In genomic region chr11:100711783-100712615, GRCm38 (mm10) we compare ENCODE assay signal across 8 mouse cellular contexts. TPM values are rescaled to one million over a fixed set of nuclear protein-coding genes. Genes with fewer than 3 reads are reported as not detected.
DNase-seq lines count a peak whose midpoint lies in the region; ATAC-seq lines count a peak whose summit lies in the region.

Gene Kat2a (minus strand): TSS chr11:100712465.

- H3K36me3 ChIP-seq in heart, embryonic 14.5 days (ENCODE audit: control insufficient read depth, insufficient read depth, low read length), result peaks cover 60% of the 10 kb centered on the region
- peaks cover 54% of the 10 kb centered on the region for H3K36me3 ChIP-seq in liver, embryonic 15.5 days (replicated peaks)
- peaks cover 39% of the 10 kb centered on the region for H3K36me3 ChIP-seq in neural tube, embryonic 14.5 days (ENCODE audit: control insufficient read depth, insufficient read depth, low read length)

- peak within 1 kb of the TSS; percentile 61 to 72 for H3K27ac ChIP-seq in heart, embryonic 14.5 days (replicated peaks in 1 of 2; ENCODE audit: control insufficient read depth in 1 of 2, insufficient read depth in 1 of 2, low read depth in 2 of 2, low read length in 2 of 2)
- H3K27ac ChIP-seq in liver, embryonic 15.5 days (replicated peaks), result peak within 1 kb of the TSS; percentile 81
- H3K27ac ChIP-seq in neural tube, embryonic 14.5 days (ENCODE audit: low read depth, low read length), result peak within 1 kb of the TSS; percentile 60

- H3K9me3 ChIP-seq in heart, embryonic 14.5 days (ENCODE audit: control insufficient read depth, low read length), result no peaks in the 10 kb centered on the region
- no peaks in the 10 kb centered on the region for H3K9me3 ChIP-seq in liver, embryonic 15.5 days (replicated peaks)
- no peaks in the 10 kb centered on the region for H3K9me3 ChIP-seq in neural tube, embryonic 14.5 days (ENCODE audit: control insufficient read depth, low read length)

- H3K4me2 ChIP-seq in heart, embryonic 14.5 days (ENCODE audit: low read length), result peak within 1 kb of the TSS; percentile 76
- peak within 1 kb of the TSS; percentile 96 for H3K4me2 ChIP-seq in liver, embryonic 15.5 days
- H3K4me2 ChIP-seq in neural tube, embryonic 14.5 days (ENCODE audit: low read depth, low read length), result peak within 1 kb of the TSS; percentile 64

- peak within 1 kb of the TSS; percentile 94 for H3K9ac ChIP-seq in heart, embryonic 14.5 days (ENCODE audit: low read length)
- H3K9ac ChIP-seq in liver, embryonic 15.5 days, result peak within 1 kb of the TSS; percentile 79
- peak within 1 kb of the TSS; percentile 81 for H3K9ac ChIP-seq in neural tube, embryonic 14.5 days (replicated peaks; ENCODE audit: low read depth, low read length)

- 2% methylated on average over 47 of the region's 48 CpGs for WGBS in heart, embryonic 14.5 days
- WGBS in liver, embryonic 15.5 days (ENCODE audit: insufficient replicate concordance), result 2% methylated on average over 48 of the region's 48 CpGs
- 2% methylated on average over 48 of the region's 48 CpGs for WGBS in neural tube, embryonic 14.5 days

- peak; percentile 62 for DNase-seq in brain, embryonic 18.5 days (ENCODE audit: low read depth, low spot score)
- DNase-seq in kidney, postnatal 14 days, result peak; percentile 92
- DNase-seq in thymus, adult 18-20 months, result peak; percentile 62 to 64

- H3K4me3 ChIP-seq in heart, embryonic 14.5 days (ENCODE audit: control insufficient read depth in 1 of 2, insufficient read depth in 1 of 2, low read depth in 1 of 2, low read length in 2 of 2), result peak within 1 kb of the TSS; percentile 91
- peak within 1 kb of the TSS; percentile 81 for H3K4me3 ChIP-seq in liver, embryonic 15.5 days (replicated peaks)
- peak within 1 kb of the TSS; percentile 94 for H3K4me3 ChIP-seq in neural tube, embryonic 14.5 days (ENCODE audit: low read depth, low read length)

- peaks cover 19 to 25% of the 10 kb centered on the region in 2 experiments for H3K4me1 ChIP-seq in heart, embryonic 14.5 days (ENCODE audit: control insufficient read depth in 2 of 2, insufficient read depth in 2 of 2, low read length in 2 of 2)
- H3K4me1 ChIP-seq in liver, embryonic 15.5 days (replicated peaks), result peaks cover 43% of the 10 kb centered on the region
- peaks cover 14% of the 10 kb centered on the region for H3K4me1 ChIP-seq in neural tube, embryonic 14.5 days (ENCODE audit: control insufficient read depth, insufficient read depth, low read length)

- no peaks in the 10 kb centered on the region for H3K27me3 ChIP-seq in heart, embryonic 14.5 days (ENCODE audit: control insufficient read depth, insufficient read depth, low read length)
- no peaks in the 10 kb centered on the region for H3K27me3 ChIP-seq in liver, embryonic 15.5 days
- H3K27me3 ChIP-seq in neural tube, embryonic 14.5 days (ENCODE audit: control insufficient read depth, insufficient read depth, low read length), result no peaks in the 10 kb centered on the region

- peak; percentile 63 for ATAC-seq in CD4-positive, CD25-positive, alpha-beta regulatory T cell, adult 4 months
- ATAC-seq in erythroid progenitor cell, adult 5-6 weeks (replicated peaks; ENCODE audit: low FRiP score, poor library complexity, severe bottlenecking), result peak; percentile 60; the same call in 1 of the 2 replicates
- ATAC-seq in heart, embryonic 14.5 days (ENCODE audit: insufficient number of reproducible peaks, insufficient read depth, low FRiP score, low read depth), result peak; percentile 71
- peak; percentile 56 for ATAC-seq in liver, embryonic 15.5 days (ENCODE audit: insufficient read depth)
- ATAC-seq in neural tube, embryonic 14.5 days (ENCODE audit: low read depth), result peak; percentile 94

RNA-seq across cellular contexts. Expression of gene Kat2a, which starts in this region (rescaled TPM):
- polyA plus RNA-seq in CD4-positive, CD25-positive, alpha-beta regulatory T cell, adult 4 months (2017; shearing (Covaris generic)), result 10 to 100 TPM; 11.1 to 13.2 TPM
- 2.5 and 11.2 TPM in 2 replicates for total RNA-seq in erythroid progenitor cell, adult 5-6 weeks (2015; ENCODE audit: low replicate concordance)
- total RNA-seq in erythroid progenitor cell, adult 5-6 weeks (2017; ENCODE audit: low replicate concordance), result 1.9 and 2.6 TPM in 2 replicates
- 28.3 and 29.4 TPM in 2 replicates for polyA plus RNA-seq in heart, embryonic 14.5 days (2014; fragmentation: Nextera tagmentation; extraction: Ambion mirVana)
- 13.2 and 14.1 TPM in 2 replicates for polyA plus RNA-seq in liver, embryonic 15.5 days (2015; fragmentation: Nextera tagmentation; extraction: Ambion mirVana)
- polyA plus RNA-seq in neural tube, embryonic 14.5 days (2014; fragmentation: Nextera tagmentation; extraction: Ambion mirVana), result 55.3 and 57.0 TPM in 2 replicates

Comparison
In these comparisons a context has a peak if more than half of its experiments do, and no peak if none do; other contexts are left out.
1. Peak in every context shown above with its lines: DNase-seq, ATAC-seq, H3K4me3 ChIP-seq and H3K27ac ChIP-seq.